Mouse (Mus musculus) heart, adult 2 months (tissue): ENCODE data around the gene Atpif1.

ENCODE experiments used
- CTCF ChIP-seq: fragments of 200-600 bp; IDR thresholded peaks from 2 replicates; pipeline ENCODE4 v1.8.1; 2022; ENCODE audit warnings: antibody characterized with exemption, mild to moderate bottlenecking, moderate library complexity
- POLR2A ChIP-seq: fragments of 200-500 bp; IDR thresholded peaks from 2 replicates; pipeline ENCODE4 v1.6.1; 2011; ENCODE audit warnings: mild to moderate bottlenecking, low read depth, low read length, control low read depth; ENCODE audit not compliant: insufficient read depth

DNA sequence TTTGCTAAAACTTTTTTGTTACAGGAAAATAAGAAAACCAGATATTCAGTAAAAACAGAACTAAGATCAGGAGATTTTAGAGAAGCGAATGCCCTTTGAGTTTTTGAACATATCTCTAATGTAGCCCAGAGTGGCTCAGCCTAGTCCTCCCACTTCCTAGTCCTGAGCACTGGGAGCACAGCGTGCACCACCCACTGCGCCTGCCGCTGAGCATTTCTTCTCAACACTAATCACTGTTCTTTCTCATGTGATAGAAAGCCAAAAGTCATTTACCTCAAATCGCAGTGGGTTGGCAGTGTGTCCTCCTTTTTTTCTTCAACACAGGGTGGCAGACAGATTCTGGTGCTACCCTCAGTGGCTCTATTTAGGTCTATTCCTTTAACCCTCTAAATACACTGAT, 6.0 kb upstream of the Atpif1 start:
- TF ChIP-seq CTCF (no peak), POLR2A (no peak)
